Mouse (Mus musculus) erythroblast, embryonic 14.5 days (primary cell): ENCODE data around the gene Ric8b.

Experiments used
- GATA1 ChIP-seq: IDR thresholded peaks from 2 replicates; pipeline ENCODE4 v1.6.1; 2012; ENCODE audit warnings: low read length, inconsistent platforms, mixed read lengths
- TAL1 ChIP-seq: IDR thresholded peaks from 3 replicates; pipeline ENCODE4 v1.6.1; 2012; ENCODE audit warnings: low read length, inconsistent platforms, mixed read lengths

GRCm38 (mm10) chr10:84997571-84998224, 80.3 kb downstream of the Ric8b start:
- TF ChIP-seq GATA1 (no peak), TAL1 (no peak)
